Mouse (Mus musculus) midbrain, embryonic 15.5 days (tissue): ENCODE measurements at regions not wholly inside any gene's neighbourhood (a gene's known extent, or its start where the extent isn't known, plus 50 kb on each side); places are given as distances from the start of the nearest gene placed in this dataset.

Source experiments
- ATAC-seq: fragments of 200-750 bp; cut with Nextera tagmentation; replicated peaks from 2 replicates; pipeline ENCODE4 v1.8.0; 2017; ENCODE audit warnings: moderate TSS enrichment
- H3K27ac ChIP-seq: fragments of 300-500 bp; sonication (generic); 2 replicates; pipeline ENCODE4 v1.5.1; 2015; ENCODE audit warnings: mild to moderate bottlenecking, inconsistent platforms
- H3K27me3 ChIP-seq: fragments of 300-500 bp; sonication (generic); replicated peaks from 2 replicates; pipeline ENCODE4 v1.6.1; 2015; ENCODE audit warnings: inconsistent platforms
- H3K36me3 ChIP-seq: fragments of 300-500 bp; sonication (generic); replicated peaks from 2 replicates; pipeline ENCODE4 v1.6.1; 2015; ENCODE audit warnings: inconsistent platforms
- H3K4me1 ChIP-seq: fragments of 300-500 bp; sonication (generic); 2 replicates; pipeline ENCODE4 v1.6.1; 2015; ENCODE audit warnings: inconsistent platforms
- H3K4me2 ChIP-seq: fragments of 300-500 bp; sonication (generic); 2 replicates; pipeline ENCODE4 v1.6.1; 2015; ENCODE audit warnings: inconsistent platforms, mild to moderate bottlenecking, moderate library complexity
- H3K4me3 ChIP-seq: fragments of 300-500 bp; sonication (generic); 2 replicates; pipeline ENCODE4 v1.5.1; 2015; ENCODE audit warnings: mild to moderate bottlenecking, inconsistent platforms
- H3K9ac ChIP-seq: fragments of 300-500 bp; sonication (generic); 2 replicates; pipeline ENCODE4 v1.6.1; 2015; ENCODE audit warnings: mild to moderate bottlenecking, inconsistent platforms
- H3K9me3 ChIP-seq: fragments of 300-500 bp; sonication (generic); 2 replicates; pipeline ENCODE4 v1.6.1; 2016; ENCODE audit warnings: inconsistent platforms
- WGBS: fragments of 180-500 bp; shearing (Covaris S2); methylation state at CpG from one replicate; pipeline ENCODE4 v1.1.7; 2015; ENCODE audit warnings: mixed read lengths; 5-methylcytosine and 5-hydroxymethylcytosine counted together

- Histone ChIP-seq H3K27me3 (no peaks in the 10 kb centered on the region), H3K4me3 (no peak overlapping the region), H3K27ac (no peak overlapping the region), H3K36me3 (no peaks in the 10 kb centered on the region), H3K4me1 (no peaks in the 10 kb centered on the region), H3K4me2 (no peak overlapping the region), H3K9ac (no peak overlapping the region), H3K9me3 (no peaks in the 10 kb centered on the region)
- 77% methylated on average over 4 of the region's 4 CpGs for WGBS
- ATAC-seq, result no peak
Measured at GRCm38 (mm10) chr4:80631441-80631840, 202.5 kb upstream of the Tyrp1 start.

DNA sequence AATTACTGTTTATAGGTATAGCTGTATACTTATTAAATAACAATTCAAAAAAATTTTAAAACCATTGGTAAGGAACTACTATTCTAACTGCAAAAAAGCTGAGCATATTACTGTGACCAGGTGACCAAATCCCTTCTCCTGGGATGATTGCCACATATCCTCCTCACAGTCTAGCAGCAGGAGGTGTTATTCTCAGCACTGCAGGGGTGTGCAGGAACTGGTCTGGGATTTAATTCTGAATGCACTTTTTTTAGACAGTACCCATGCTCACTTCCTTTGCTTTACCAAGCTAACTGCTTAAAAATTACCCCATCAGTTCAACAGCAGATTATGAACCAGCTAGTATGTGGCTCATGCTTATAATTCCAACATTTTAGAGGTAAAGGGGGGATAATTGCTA is 195.5 kb upstream of the Tyrp1 start:
- no peaks in the 10 kb centered on the region for H3K9me3 ChIP-seq
- H3K4me3 ChIP-seq, result no peak overlapping the region
- ATAC-seq, result no peak
- no peak overlapping the region for H3K27ac ChIP-seq
- H3K4me1 ChIP-seq, result no peaks in the 10 kb centered on the region
- no peak overlapping the region for H3K4me2 ChIP-seq
- H3K27me3 ChIP-seq, result no peaks in the 10 kb centered on the region
- H3K9ac ChIP-seq, result no peak overlapping the region
- no peaks in the 10 kb centered on the region for H3K36me3 ChIP-seq
